Mouse (Mus musculus) lung, postnatal 0 days (tissue): ENCODE results near the gene Matn4. TPM values are rescaled to one million over a fixed set of nuclear protein-coding genes. Genes with fewer than 3 reads are reported as not detected.

ENCODE experiments used
- ATAC-seq: fragments of 200-750 bp; cut with Nextera tagmentation; 2 replicates; pipeline ENCODE4 v1.8.0; 2017; ENCODE audit warnings: moderate library complexity
- DNase-seq: peaks from one replicate; pipeline ENCODE4 v3.0.0-alpha.2; 2016; ENCODE audit warnings: low spot score
- H3K27ac ChIP-seq: fragments of 300-500 bp; sonication (generic); 2 replicates; pipeline ENCODE4 v1.5.1; 2014; ENCODE audit warnings: antibody characterized with exemption, mild to moderate bottlenecking, low read length, mixed read lengths
- H3K27me3 ChIP-seq: fragments of 300-500 bp; sonication (generic); replicated peaks from 2 replicates; pipeline ENCODE4 v1.6.1; 2014; ENCODE audit warnings: low read length, mixed read lengths; ENCODE audit not compliant: insufficient read depth
- H3K36me3 ChIP-seq: fragments of 300-500 bp; sonication (generic); 2 replicates; pipeline ENCODE4 v1.6.1; 2014; ENCODE audit warnings: low read length, mixed read lengths; ENCODE audit not compliant: insufficient read depth
- H3K4me1 ChIP-seq: fragments of 300-500 bp; sonication (generic); 2 replicates; pipeline ENCODE4 v1.6.1; 2014; ENCODE audit warnings: antibody characterized with exemption, low read depth, low read length, mixed read lengths; ENCODE audit not compliant: insufficient read depth
- H3K4me2 ChIP-seq: fragments of 300-500 bp; sonication (generic); replicated peaks from 2 replicates; pipeline ENCODE4 v1.6.1; 2014; ENCODE audit warnings: low read depth, mild to moderate bottlenecking, low read length, moderate library complexity, mixed read lengths
- H3K4me3 ChIP-seq: fragments of 300-500 bp; sonication (generic); 2 replicates; pipeline ENCODE4 v1.5.1; 2014; ENCODE audit warnings: low read depth, low read length
- H3K9ac ChIP-seq: fragments of 300-500 bp; sonication (generic); replicated peaks from 2 replicates; pipeline ENCODE4 v1.6.1; 2014; ENCODE audit warnings: low read depth, mild to moderate bottlenecking
- H3K9me3 ChIP-seq: fragments of 300-500 bp; sonication (generic); 2 replicates; pipeline ENCODE4 v1.6.1; 2016; ENCODE audit warnings: low read length, mixed read lengths
- CTCF ChIP-seq: IDR thresholded peaks from 2 replicates; pipeline ENCODE4 v1.5.1; 2016; ENCODE audit warnings: antibody characterized with exemption, mild to moderate bottlenecking
- EP300 ChIP-seq: IDR thresholded peaks from 2 replicates; pipeline ENCODE4 v1.6.1; 2016; ENCODE audit warnings: antibody characterized with exemption, mild to moderate bottlenecking, control low read depth
- WGBS: fragments of 180-500 bp; shearing (Covaris S2); extraction: QIAGEN DNeasy Blood & Tissue Kit; methylation state at CpG from one replicate; pipeline ENCODE4 v1.1.7; 2014; 5-methylcytosine and 5-hydroxymethylcytosine counted together
- polyA plus RNA-seq: library from polyadenylated mRNA; unstranded; fragments of >200 nt; fragmentation: Nextera tagmentation; extraction: Ambion mirVana; gene quantifications from 2 replicates; pipeline ENCODE4 v1.2.1, GENCODE M21; 2015

Matn4 gene
- polyA plus RNA-seq, 1 experiment from 2014 or later = 71.4 TPM

DNA sequence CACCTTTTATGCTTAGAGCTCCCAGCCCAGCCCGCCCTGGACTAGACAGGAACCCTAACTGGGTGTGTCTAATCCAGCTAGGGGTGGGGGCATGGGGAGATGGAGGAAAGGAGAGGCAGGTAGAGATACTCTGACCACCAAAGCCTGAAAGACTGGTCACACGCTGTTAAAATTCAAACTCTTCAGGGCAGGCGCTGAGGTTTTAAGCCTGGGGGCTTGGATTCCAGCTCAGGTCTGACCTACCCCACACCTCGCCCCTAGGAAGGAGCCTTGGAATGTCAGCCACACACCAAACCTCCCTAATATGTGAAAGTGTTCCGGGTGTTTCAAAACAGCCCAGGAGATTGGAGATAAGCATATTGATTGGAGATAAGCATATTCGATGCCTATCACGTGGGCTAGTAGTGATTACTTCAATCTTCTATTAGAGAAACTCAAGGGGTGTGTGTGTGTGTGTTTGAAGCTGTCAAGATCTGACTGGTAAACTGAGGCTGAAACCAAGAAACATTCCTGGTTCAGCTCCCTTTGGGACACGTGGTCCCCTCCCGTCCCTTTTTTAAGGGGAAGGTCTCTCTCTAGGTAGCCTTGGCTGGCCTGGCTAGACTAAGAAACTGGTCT, 28.4 kb upstream of the Matn4 start:
- H3K27ac ChIP-seq = peak overlapping the region; percentile 81
- H3K4me3 ChIP-seq = no peak overlapping the region
- WGBS = 64% methylated on average over 9 of the region's 9 CpGs
- ATAC-seq (no peak), DNase-seq (no peak)
- H3K4me1 ChIP-seq = peaks cover 56% of the 10 kb centered on the region
- H3K36me3 ChIP-seq = 0 out of 2 replicates have a peak, but pooled peaks cover 6% of the 10 kb centered on the region
- H3K9ac ChIP-seq = 0 out of 2 replicates have a peak overlapping the region, but pooled peaks have one; percentile 3
- H3K27me3 ChIP-seq = no peaks in the 10 kb centered on the region
- no peaks in the 10 kb centered on the region for H3K9me3 ChIP-seq
- TF ChIP-seq EP300 (no peak), CTCF (no peak)
- peak overlapping the region; percentile 2; the same call in 1 of the 2 replicates for H3K4me2 ChIP-seq

DNA sequence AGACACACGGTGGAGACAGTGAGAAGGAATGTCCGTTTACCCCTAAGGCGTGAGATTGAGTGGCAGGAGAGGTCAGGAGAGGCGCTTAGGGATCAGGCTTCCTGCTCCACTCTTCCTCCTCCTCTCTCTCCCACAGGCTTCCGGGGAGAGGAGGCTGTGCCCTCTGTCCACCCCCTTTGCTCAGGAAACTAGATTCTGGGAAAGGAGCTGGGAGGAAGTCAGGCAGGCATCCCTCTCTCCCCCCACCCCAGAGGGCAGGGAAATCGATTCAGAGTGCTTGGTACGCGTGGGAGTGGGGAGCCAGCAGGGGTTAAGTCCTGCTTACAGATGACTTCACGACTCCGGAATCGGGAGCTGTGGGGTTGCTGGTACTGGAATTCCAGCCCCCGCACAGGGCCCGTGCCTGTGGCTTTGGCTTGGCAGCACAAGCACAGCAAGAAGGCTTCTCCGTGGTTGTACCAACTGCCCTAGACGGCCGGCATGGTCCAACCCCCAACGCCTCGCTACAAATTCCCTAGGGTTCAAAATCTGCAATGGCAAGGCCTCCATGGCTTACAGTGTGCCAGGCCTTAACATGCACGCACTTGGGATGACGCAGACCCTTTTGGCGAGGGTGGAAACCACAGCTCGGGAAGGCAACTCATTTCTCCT, 27.7 kb upstream of the Matn4 start:
- H3K4me1 ChIP-seq = peaks cover 55% of the 10 kb centered on the region
- TF ChIP-seq EP300 (no peak), CTCF (no peak; the same call in 1 of the 2 replicates)
- H3K27me3 ChIP-seq = no peaks in the 10 kb centered on the region
- H3K9me3 ChIP-seq = no peaks in the 10 kb centered on the region
- ATAC-seq (peak; percentile 28), DNase-seq (peak; percentile 58)
- peak overlapping the region; percentile 81 for H3K27ac ChIP-seq
- peak overlapping the region; percentile 2 for H3K4me2 ChIP-seq
- H3K9ac ChIP-seq = peak overlapping the region; percentile 3; the same call in 1 of the 2 replicates
- no peak overlapping the region for H3K4me3 ChIP-seq
- H3K36me3 ChIP-seq = peaks cover 13% of the 10 kb centered on the region; the same call in 1 of the 2 replicates
- 19% methylated on average over 22 of the region's 22 CpGs for WGBS

- H3K9me3 ChIP-seq = no peaks in the 10 kb centered on the region
- DNase-seq = peak; percentile 84
- no peaks in the 10 kb centered on the region for H3K27me3 ChIP-seq
- peak overlapping the region; percentile 3; the same call in 1 of the 2 replicates for H3K9ac ChIP-seq
- H3K27ac ChIP-seq = peak overlapping the region; percentile 81
- H3K36me3 ChIP-seq = peaks cover 13% of the 10 kb centered on the region; the same call in 1 of the 2 replicates
- WGBS = 34% methylated on average over 9 of the region's 9 CpGs
- H3K4me3 ChIP-seq = no peak overlapping the region
- TF ChIP-seq EP300 = no peak
- TF ChIP-seq CTCF = no peak
- H3K4me2 ChIP-seq = peak overlapping the region; percentile 17; the same call in 1 of the 2 replicates
- ATAC-seq = peak; percentile 67
- peaks cover 48% of the 10 kb centered on the region for H3K4me1 ChIP-seq
Measured at GRCm38 (mm10) chr2:164431676-164432465, 26.9 kb upstream of the Matn4 start.

- peaks cover 36% of the 10 kb centered on the region for H3K4me1 ChIP-seq
- H3K27me3 ChIP-seq = no peaks in the 10 kb centered on the region
- H3K4me3 ChIP-seq = no peak overlapping the region
- peaks cover 13% of the 10 kb centered on the region for H3K36me3 ChIP-seq
- TF ChIP-seq EP300 = no peak
- TF ChIP-seq CTCF = peak; percentile 49
- no peak overlapping the region for H3K4me2 ChIP-seq
- 0 out of 2 replicates have a peak overlapping the region, but pooled peaks have one; percentile 5 for H3K9ac ChIP-seq
- ATAC-seq (peak; percentile 20; the same call in 1 of the 2 replicates), DNase-seq (peak; percentile 63)
- H3K27ac ChIP-seq = peak overlapping the region; percentile 0; the same call in 1 of the 2 replicates
- no peaks in the 10 kb centered on the region for H3K9me3 ChIP-seq
- 14% methylated on average over 7 of the region's 7 CpGs for WGBS
Measured at GRCm38 (mm10) chr2:164430697-164431096, 25.7 kb upstream of the Matn4 start.

- H3K36me3 ChIP-seq = peaks cover 16% of the 10 kb centered on the region
- H3K27me3 ChIP-seq = no peaks in the 10 kb centered on the region
- no peak for DNase-seq
- H3K9ac ChIP-seq = 0 out of 2 replicates have a peak overlapping the region, but pooled peaks have one; percentile 5
- H3K4me1 ChIP-seq = peaks cover 33% of the 10 kb centered on the region
- H3K4me2 ChIP-seq = no peak overlapping the region
- TF ChIP-seq CTCF (no peak), EP300 (no peak)
- no peak overlapping the region for H3K4me3 ChIP-seq
- no peak for ATAC-seq
- 0 out of 2 replicates have a peak overlapping the region, but pooled peaks have one; percentile 0 for H3K27ac ChIP-seq
- 56% methylated on average over 15 of the region's 15 CpGs for WGBS
- H3K9me3 ChIP-seq = no peaks in the 10 kb centered on the region
Measured at GRCm38 (mm10) chr2:164429881-164430615, 25.1 kb upstream of the Matn4 start.
